Comparison of ENCODE assay signal across 17 mouse cellular contexts in genomic region chr8:117577059-117577458, GRCm38 (mm10).
"Had no signal": no experiment of that assay in that cellular context is flagged by ENCODE, and none has a peak within 500 bp of the region (broad histone marks: within the 10 kb centered on the region; RNA-seq: fewer than 3 reads in every experiment).

No protein-coding gene starts in this region.

- H3K27me3 ChIP-seq: kidney, embryonic 15.5 days; limb, embryonic 12.5 days; neural tube, embryonic 13.5 days had no signal

- H3K4me3 ChIP-seq: kidney, embryonic 15.5 days; limb, embryonic 12.5 days; midbrain, embryonic 10.5 days; neural tube, embryonic 13.5 days had no signal

- H3K9me3 ChIP-seq: kidney, embryonic 15.5 days; limb, embryonic 12.5 days; midbrain, embryonic 10.5 days; neural tube, embryonic 13.5 days had no signal

- ATAC-seq: intestine, embryonic 16.5 days; lung, postnatal 0 days; midbrain, embryonic 16.5 days had no signal

- H3K9ac ChIP-seq: kidney, embryonic 15.5 days; limb, embryonic 12.5 days; liver, embryonic 14.5 days; neural tube, embryonic 13.5 days had no signal

- DNase-seq: kidney, adult 2 months; kidney, postnatal 14 days; layer of hippocampus, postnatal 36 days; liver; lung, adult 2 months; retina, postnatal 1 day; right cerebral cortex, postnatal 4 days; spleen, adult 18-20 months had no signal

- H3K27ac ChIP-seq: kidney, embryonic 15.5 days; limb, embryonic 12.5 days; liver, embryonic 14.5 days; macrophage; midbrain, embryonic 10.5 days; neural tube, embryonic 13.5 days had no signal

- H3K4me2 ChIP-seq: kidney, embryonic 15.5 days; limb, embryonic 12.5 days; neural tube, embryonic 13.5 days had no signal

- H3K36me3 ChIP-seq: kidney, embryonic 15.5 days; limb, embryonic 12.5 days; midbrain, embryonic 10.5 days; neural tube, embryonic 13.5 days had no signal

- H3K4me1 ChIP-seq: kidney, embryonic 15.5 days; limb, embryonic 12.5 days; neural tube, embryonic 13.5 days had no signal
